16 mouse cellular contexts compared by ENCODE assay signal in genomic region chr2:163636057-163636456, GRCm38 (mm10).
"Had no signal": no experiment of that assay in that cellular context is flagged by ENCODE, and none has a peak within 500 bp of the region (broad histone marks: within the 10 kb centered on the region; RNA-seq: fewer than 3 reads in every experiment).

No protein-coding gene starts in this region.

- H3K4me3 ChIP-seq: neural tube, embryonic 12.5 days; neural tube, embryonic 13.5 days; neural tube, embryonic 15.5 days; stomach, embryonic 15.5 days had no signal

- H3K27me3 ChIP-seq: neural tube, embryonic 12.5 days; neural tube, embryonic 13.5 days; neural tube, embryonic 15.5 days; stomach, embryonic 15.5 days had no signal

- H3K27ac ChIP-seq: neural tube, embryonic 12.5 days; neural tube, embryonic 13.5 days; neural tube, embryonic 15.5 days; stomach, embryonic 15.5 days; stomach, postnatal 0 days had no signal

- H3K9ac ChIP-seq: neural tube, embryonic 12.5 days; neural tube, embryonic 13.5 days; neural tube, embryonic 15.5 days; stomach, embryonic 15.5 days had no signal

- H3K4me2 ChIP-seq: neural tube, embryonic 12.5 days; neural tube, embryonic 13.5 days; neural tube, embryonic 15.5 days; stomach, embryonic 15.5 days had no signal

- H3K9me3 ChIP-seq: neural tube, embryonic 12.5 days; neural tube, embryonic 13.5 days; neural tube, embryonic 15.5 days; stomach, embryonic 15.5 days had no signal

- DNase-seq: retina, postnatal 1 day; right cerebral cortex, adult 18-20 months; right cerebral cortex, postnatal 14 days; right cerebral cortex, postnatal 25 days; right cerebral cortex, postnatal 4 days; spleen, adult 18-20 months; thymus, adult 18-20 months; thymus, adult 2 months; thymus, postnatal 14 days; thymus, postnatal 25 days; thymus, postnatal 36 days had no signal
